Mouse (Mus musculus): Measurements from ENCODE around the gene Ppm1g.

The Ppm1g gene

GRCm38 (mm10) chr5:31220448-31221303, at the start of gene Ppm1g:
TSS of gene Ppm1g (minus strand) at chr5:31220687.
- peak; percentile 97 for DNase-seq (ENCODE audit: low read depth)

- no peak for DNase-seq (ENCODE audit: low read depth)
Observed at GRCm38 (mm10) chr5:31267686-31268085, 47.2 kb upstream of the Ppm1g start.

GRCm38 (mm10) chr5:31266101-31266500, 45.6 kb upstream of the Ppm1g start:
- no peak for DNase-seq (ENCODE audit: low read depth)

GRCm38 (mm10) chr5:31257616-31258015, 37.1 kb upstream of the Ppm1g start:
- DNase-seq (ENCODE audit: low read depth): no peak

GRCm38 (mm10) chr5:31255971-31256370, 35.5 kb upstream of the Ppm1g start:
- no peak for DNase-seq (ENCODE audit: low read depth)

GRCm38 (mm10) chr5:31255381-31255780, 34.9 kb upstream of the Ppm1g start:
- no peak for DNase-seq (ENCODE audit: low read depth)

- no peak for DNase-seq (ENCODE audit: low read depth)
Observed at GRCm38 (mm10) chr5:31254901-31255300, 34.4 kb upstream of the Ppm1g start.

- no peak for DNase-seq (ENCODE audit: low read depth)
Observed at GRCm38 (mm10) chr5:31254452-31254851, 34.0 kb upstream of the Ppm1g start.

GRCm38 (mm10) chr5:31253806-31254205, 33.3 kb upstream of the Ppm1g start:
- DNase-seq (ENCODE audit: low read depth): no peak

GRCm38 (mm10) chr5:31252795-31253545, 32.5 kb upstream of the Ppm1g start:
- DNase-seq (ENCODE audit: low read depth): no peak

GRCm38 (mm10) chr5:31252151-31252550, 31.7 kb upstream of the Ppm1g start:
- no peak for DNase-seq (ENCODE audit: low read depth)

GRCm38 (mm10) chr5:31251541-31252101, 31.1 kb upstream of the Ppm1g start, which contains the start of gene Krtcap3:
TSS of gene Krtcap3 (plus strand) at chr5:31251691.
- peak; percentile 63 for DNase-seq (ENCODE audit: low read depth)

- no peak for DNase-seq (ENCODE audit: low read depth)
Observed at GRCm38 (mm10) chr5:31250716-31251115, 30.2 kb upstream of the Ppm1g start.

- DNase-seq (ENCODE audit: low read depth): no peak
Observed at GRCm38 (mm10) chr5:31242191-31242590, 21.7 kb upstream of the Ppm1g start.

GRCm38 (mm10) chr5:31241522-31242034, 21.1 kb upstream of the Ppm1g start:
- DNase-seq (ENCODE audit: low read depth): no peak

GRCm38 (mm10) chr5:31240637-31241521, 20.4 kb upstream of the Ppm1g start, which contains the start of the genes Nrbp1 and Gm9970:
TSS of gene Nrbp1 (plus strand) at chr5:31240864.
TSS of gene Gm9970 (minus strand) at chr5:31241232.
- DNase-seq (ENCODE audit: low read depth): peak; percentile 97

GRCm38 (mm10) chr5:31226641-31227040, 6.2 kb upstream of the Ppm1g start:
- peak; percentile 80 for DNase-seq (ENCODE audit: low read depth)

- no peak for DNase-seq (ENCODE audit: low read depth)
Observed at GRCm38 (mm10) chr5:31222696-31223095, 2.2 kb upstream of the Ppm1g start.

GRCm38 (mm10) chr5:31221304-31221945, 938 bp upstream of the Ppm1g start:
- peak; percentile 46 for DNase-seq (ENCODE audit: low read depth)

- no peak for DNase-seq (ENCODE audit: low read depth)
Observed at GRCm38 (mm10) chr5:31219911-31220447, 508 bp downstream of the Ppm1g start.

All from naive thymus-derived CD4-positive, alpha-beta T cell, adult 2 months (primary cell).